Comparison of ENCODE assay signal across 8 mouse cellular contexts in genomic region chr3:38885481-38886001, GRCm38 (mm10). TPM values are rescaled to one million over a fixed set of nuclear protein-coding genes. Genes with fewer than 3 reads are reported as not detected.
DNase-seq lines count a peak whose midpoint lies in the region; ATAC-seq lines count a peak whose summit lies in the region.

No protein-coding gene starts in this region.

- H3K27me3 ChIP-seq in intestine, embryonic 16.5 days (replicated peaks; ENCODE audit: control insufficient read depth, insufficient read depth, low read length): peaks cover 13% of the 10 kb centered on the region
- peaks cover 8% of the 10 kb centered on the region; the same call in 1 of the 2 replicates for H3K27me3 ChIP-seq in limb, embryonic 12.5 days
- peaks cover 4% of the 10 kb centered on the region; the same call in 1 of the 2 replicates for H3K27me3 ChIP-seq in midbrain, embryonic 12.5 days

- ATAC-seq in intestine, embryonic 16.5 days: peak; percentile 90
- ATAC-seq in limb, embryonic 12.5 days (ENCODE audit: insufficient number of reproducible peaks, insufficient read depth, low FRiP score, low TSS enrichment, low read depth): peak; percentile 93
- peak; percentile 91 for ATAC-seq in midbrain, embryonic 12.5 days (ENCODE audit: low FRiP score, low read depth)
- no peak for ATAC-seq in inflammation-experienced regulatory T-cells, adult 6 months

- H3K9me3 ChIP-seq in intestine, embryonic 16.5 days (ENCODE audit: control insufficient read depth, low read length): no peaks in the 10 kb centered on the region
- 0 out of 2 replicates have a peak, but pooled peaks cover 6% of the 10 kb centered on the region for H3K9me3 ChIP-seq in limb, embryonic 12.5 days
- 0 out of 2 replicates have a peak, but pooled peaks cover 3% of the 10 kb centered on the region for H3K9me3 ChIP-seq in midbrain, embryonic 12.5 days

- H3K27ac ChIP-seq in intestine, embryonic 16.5 days (ENCODE audit: low read length): peak overlapping the region; percentile 96
- H3K27ac ChIP-seq in limb, embryonic 12.5 days: peak overlapping the region; percentile 97
- H3K27ac ChIP-seq in midbrain, embryonic 12.5 days (replicated peaks): peak overlapping the region; percentile 87

- 1% methylated on average over 51 of the region's 56 CpGs for WGBS in intestine, embryonic 16.5 days
- under 1% methylated on average over 55 of the region's 56 CpGs for WGBS in limb, embryonic 12.5 days
- under 1% methylated on average over 56 of the region's 56 CpGs for WGBS in midbrain, embryonic 12.5 days

- no peaks in the 10 kb centered on the region for H3K36me3 ChIP-seq in intestine, embryonic 16.5 days (ENCODE audit: control insufficient read depth, insufficient read depth, low read length)
- H3K36me3 ChIP-seq in limb, embryonic 12.5 days: peaks cover 27% of the 10 kb centered on the region
- H3K36me3 ChIP-seq in midbrain, embryonic 12.5 days: peaks cover 19% of the 10 kb centered on the region

- peak overlapping the region; percentile 91 for H3K4me2 ChIP-seq in intestine, embryonic 16.5 days (ENCODE audit: low read depth, low read length)
- H3K4me2 ChIP-seq in limb, embryonic 12.5 days: peak overlapping the region; percentile 96
- peak overlapping the region; percentile 98 for H3K4me2 ChIP-seq in midbrain, embryonic 12.5 days (replicated peaks)

- DNase-seq in adrenal gland, adult 18-20 months (ENCODE audit: low spot score in 2 of 2): peak; percentile 84 to 91
- DNase-seq in embryo, embryonic 11 days: peak; percentile 93
- peak; percentile 90 to 91 for DNase-seq in gastrocnemius, postnatal 4 days (ENCODE audit: low spot score in 2 of 2)
- peak; percentile 10 to 49 for DNase-seq in spleen, postnatal 10 days (ENCODE audit: low spot score in 2 of 2)

- peaks cover 19% of the 10 kb centered on the region for H3K4me1 ChIP-seq in intestine, embryonic 16.5 days (ENCODE audit: control insufficient read depth, insufficient read depth, low read length)
- peaks cover 31% of the 10 kb centered on the region for H3K4me1 ChIP-seq in limb, embryonic 12.5 days (replicated peaks)
- peaks cover 37% of the 10 kb centered on the region for H3K4me1 ChIP-seq in midbrain, embryonic 12.5 days

- H3K4me3 ChIP-seq in intestine, embryonic 16.5 days (ENCODE audit: low read length): peak overlapping the region; percentile 81
- H3K4me3 ChIP-seq in limb, embryonic 12.5 days (replicated peaks): peak overlapping the region; percentile 91
- H3K4me3 ChIP-seq in midbrain, embryonic 12.5 days: peak overlapping the region; percentile 82

- H3K9ac ChIP-seq in intestine, embryonic 16.5 days (ENCODE audit: low read depth, low read length): peak overlapping the region; percentile 80
- peak overlapping the region; percentile 93 for H3K9ac ChIP-seq in limb, embryonic 12.5 days (replicated peaks)
- H3K9ac ChIP-seq in midbrain, embryonic 12.5 days (replicated peaks): peak overlapping the region; percentile 82

RNA-seq across cellular contexts. Expression of gene Fat4, which starts 1.2 kb away (rescaled TPM):
- 10 to 100 TPM in 1 of 2 experiments, 1 to 10 TPM in 1; 3.0 to 12.2 TPM for total RNA-seq in adrenal gland, adult 18-20 months (2021)
- 10 to 100 TPM; 40.2 to 40.9 TPM for total RNA-seq in gastrocnemius, postnatal 4 days (2021)
- polyA plus RNA-seq in intestine, embryonic 16.5 days (2015; fragmentation: Nextera tagmentation; extraction: Ambion mirVana): 3.5 and 3.7 TPM in 2 replicates
- polyA plus RNA-seq in limb, embryonic 12.5 days (2016; fragmentation: Nextera tagmentation; extraction: Ambion mirVana): 14.2 and 15.5 TPM in 2 replicates
- 11.2 and 14.7 TPM in 2 replicates for polyA plus RNA-seq in midbrain, embryonic 12.5 days (2016; fragmentation: Nextera tagmentation; extraction: Ambion mirVana)
- under 1 TPM in 2 of 3 experiments, not detected in 1; 0.04 to 0.26 TPM for polyA plus RNA-seq in inflammation-experienced regulatory T-cells, adult 6 months (2017; shearing (Covaris generic))

Comparison
In these comparisons a context has a peak if more than half of its experiments do, and no peak if none do; other contexts are left out.
1. DNase-seq: peak in every context shown above with its lines; median percentile 93 in embryo, embryonic 11 days; 90 in gastrocnemius, postnatal 4 days; 88 in adrenal gland, adult 18-20 months; 30 in spleen, postnatal 10 days.